Mouse (Mus musculus): ENCODE measurements around the gene Dact2.

- no peak for TF ChIP-seq CTCF (IDR thresholded peaks at IDR 0.05; ENCODE audit: control insufficient read depth, insufficient read depth, insufficient replicate concordance, low read depth, low read length)
- no peak for TF ChIP-seq POLR2A (IDR thresholded peaks at IDR 0.05; ENCODE audit: control insufficient read depth, low read depth, low read length)
Observed at GRCm38 (mm10) chr17:14192432-14192831, 11.7 kb downstream of the Dact2 start.
